ENCODE assay signal across 22 mouse cellular contexts in genomic region chr6:148216752-148217151, GRCm38 (mm10).
"Had no signal": no experiment of that assay in that cellular context is flagged by ENCODE, and none has a peak within 500 bp of the region (broad histone marks: within the 10 kb centered on the region; RNA-seq: fewer than 3 reads in every experiment).

No protein-coding gene starts in this region.

- H3K4me1 ChIP-seq: intestine, embryonic 15.5 days had no signal

- H3K27ac ChIP-seq: heart, embryonic 13.5 days; heart, embryonic 15.5 days; hindbrain, embryonic 13.5 days; hindbrain, embryonic 15.5 days; hindbrain, postnatal 0 days; intestine, embryonic 15.5 days; layer of hippocampus, adult 2 months; limb, embryonic 10.5 days; limb, embryonic 12.5 days; liver, embryonic 13.5 days; liver, embryonic 15.5 days had no signal

- H3K36me3 ChIP-seq: heart, embryonic 15.5 days; hindbrain, embryonic 13.5 days; hindbrain, embryonic 15.5 days; intestine, embryonic 15.5 days; limb, embryonic 10.5 days; limb, embryonic 12.5 days; liver, embryonic 13.5 days had no signal

- H3K27me3 ChIP-seq: heart, embryonic 13.5 days; heart, embryonic 15.5 days; hindbrain, embryonic 13.5 days; hindbrain, embryonic 15.5 days; intestine, embryonic 15.5 days; limb, embryonic 12.5 days; liver, embryonic 13.5 days; liver, embryonic 15.5 days had no signal

- H3K9ac ChIP-seq: heart, embryonic 13.5 days; heart, embryonic 15.5 days; hindbrain, embryonic 13.5 days; hindbrain, embryonic 15.5 days; intestine, embryonic 15.5 days; limb, embryonic 12.5 days; liver, embryonic 13.5 days; liver, embryonic 15.5 days had no signal

- DNase-seq: gastrocnemius, postnatal 14 days; gastrocnemius, postnatal 36 days; heart, adult 18-20 months; heart, postnatal 14 days; heart, postnatal 36 days; kidney, adult 18-20 months; kidney, adult 8-10 months; kidney, postnatal 10 days; kidney, postnatal 25 days; kidney, postnatal 4 days; liver; liver, embryonic 13.5 days had no signal

- H3K4me3 ChIP-seq: heart, embryonic 13.5 days; heart, embryonic 15.5 days; hindbrain, embryonic 13.5 days; hindbrain, embryonic 15.5 days; intestine, embryonic 15.5 days; layer of hippocampus, adult 2 months; limb, embryonic 10.5 days; limb, embryonic 12.5 days; liver, embryonic 13.5 days; liver, embryonic 15.5 days had no signal
